Mouse (Mus musculus): ENCODE results near the gene Dlg2.

Dlg2 gene

DNA sequence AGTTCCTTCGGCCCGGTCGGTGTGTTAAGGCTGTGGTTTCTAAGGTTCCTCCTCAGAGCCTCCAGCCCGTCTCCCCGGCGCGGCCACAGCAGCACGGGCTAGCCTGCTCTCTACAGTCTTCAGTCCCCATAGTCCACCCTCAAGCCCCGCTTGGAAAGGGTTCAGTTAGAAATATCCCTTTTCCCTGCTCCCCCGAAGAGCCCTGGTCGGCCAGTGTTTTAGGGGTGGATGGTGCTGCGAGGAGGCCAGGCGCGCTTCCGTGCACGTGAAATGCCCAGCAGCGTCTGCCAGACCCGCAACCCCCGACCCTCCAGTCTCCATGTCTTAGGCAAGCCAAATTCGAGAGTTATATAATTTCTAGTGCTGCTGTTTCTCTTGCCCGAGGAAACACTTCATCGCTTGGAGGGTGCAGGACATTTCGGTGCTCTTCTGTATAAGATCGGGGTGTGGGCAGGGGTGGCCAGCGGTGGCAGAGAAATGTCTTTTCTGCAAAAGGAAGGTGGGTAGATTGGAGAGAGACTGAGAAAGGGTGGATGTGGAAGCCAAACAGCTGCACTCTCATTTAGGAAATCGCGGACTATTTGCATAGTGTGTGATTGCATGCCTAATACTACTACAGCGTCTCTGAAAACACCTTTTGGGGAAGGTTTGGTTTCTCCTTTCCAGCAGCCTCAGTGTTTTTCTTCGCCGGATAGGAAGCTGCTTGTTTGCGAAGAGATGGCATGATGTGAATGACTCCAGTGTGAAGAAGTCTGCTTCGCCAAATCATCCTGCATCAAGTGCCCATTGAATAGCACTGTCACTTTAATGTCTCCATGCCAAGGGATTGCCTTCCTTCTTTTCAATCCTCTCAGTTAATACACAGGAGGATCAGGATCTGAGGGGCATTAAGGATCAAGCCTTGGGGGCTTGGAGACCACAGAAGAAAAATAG is at the start of gene Dlg2:
TSS of gene Dlg2 (plus strand) at position 360 of the 933 bp plus-strand sequence.
- peak; percentile 44 for DNase-seq

DNA sequence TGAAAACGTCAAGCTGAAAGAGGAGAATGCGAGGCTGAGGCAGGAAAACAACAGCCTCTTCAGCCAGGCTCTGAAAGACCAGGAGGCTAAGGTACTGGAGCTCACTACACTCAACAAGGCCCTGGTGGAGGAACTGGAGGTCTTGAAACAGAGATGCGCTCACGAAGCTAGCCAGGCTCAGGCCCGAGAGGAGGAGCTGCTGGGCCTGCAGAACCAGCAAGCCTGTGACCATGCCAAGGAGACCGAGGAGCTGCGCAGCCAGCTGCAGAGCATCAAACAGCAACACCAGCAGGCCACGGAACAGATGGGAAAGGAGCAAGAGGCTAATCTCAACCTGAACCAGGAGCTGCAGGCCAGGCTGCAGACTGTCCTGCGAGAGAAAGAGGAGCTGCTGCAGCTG is 49.5 kb upstream of the Dlg2 start:
- no peak for DNase-seq

DNA sequence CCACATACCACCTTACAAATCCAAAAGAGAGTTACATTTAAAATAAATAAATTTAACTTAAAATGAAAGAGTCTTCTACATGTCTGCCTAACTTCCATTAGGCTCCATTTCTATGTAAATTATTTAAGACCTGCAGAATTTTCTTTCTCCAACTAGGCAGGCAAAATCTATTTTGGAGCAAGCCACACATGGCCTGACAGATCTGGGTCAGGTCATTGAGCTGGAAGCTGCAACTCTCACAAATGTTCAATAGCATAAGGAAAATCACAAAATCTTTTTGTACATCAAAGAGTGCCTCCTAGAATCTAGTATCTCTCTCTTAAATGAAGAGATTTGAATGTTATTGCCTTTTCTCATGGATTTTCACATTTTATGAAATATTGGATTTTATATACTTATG is 44.3 kb upstream of the Dlg2 start:
- DNase-seq, result no peak

DNA sequence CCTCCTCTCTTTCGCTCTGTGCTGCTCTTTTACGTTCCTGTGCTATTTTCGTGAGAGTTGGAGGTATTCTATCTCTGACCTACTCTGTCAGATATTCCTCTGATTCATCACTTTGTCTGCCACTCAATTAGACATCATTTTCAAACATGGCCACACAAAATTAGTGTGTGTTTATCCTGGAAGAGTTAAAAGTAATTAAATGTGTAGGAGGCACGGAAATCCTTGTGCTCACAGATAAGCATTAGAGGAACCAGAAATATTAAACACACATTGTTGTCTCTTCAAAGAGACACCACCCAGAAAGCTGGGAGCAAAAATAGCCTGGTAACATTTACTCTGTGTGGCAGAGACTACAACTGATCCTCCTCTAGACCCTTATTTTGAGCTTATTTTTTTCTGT is 36.4 kb upstream of the Dlg2 start:
- DNase-seq, result no peak

DNA sequence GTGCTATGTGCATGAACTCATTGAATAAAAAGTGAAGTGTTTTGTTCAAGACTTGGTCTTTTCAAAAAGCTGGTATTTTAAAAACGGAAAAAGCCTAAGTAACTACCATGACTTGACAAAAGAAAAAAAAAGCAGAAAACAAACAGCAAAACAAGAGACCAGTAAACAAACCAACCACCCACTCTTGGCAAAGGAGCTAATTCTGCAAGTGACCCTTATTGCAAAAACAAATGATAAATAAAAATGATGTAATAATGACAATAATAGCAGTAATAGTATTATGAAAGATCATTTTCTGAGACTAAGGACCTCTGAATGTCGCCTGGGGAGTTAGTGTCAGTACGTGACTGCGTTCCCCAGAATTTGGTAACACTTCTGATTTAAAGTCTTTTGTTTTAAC is 34.4 kb upstream of the Dlg2 start:
- DNase-seq, result no peak

DNA sequence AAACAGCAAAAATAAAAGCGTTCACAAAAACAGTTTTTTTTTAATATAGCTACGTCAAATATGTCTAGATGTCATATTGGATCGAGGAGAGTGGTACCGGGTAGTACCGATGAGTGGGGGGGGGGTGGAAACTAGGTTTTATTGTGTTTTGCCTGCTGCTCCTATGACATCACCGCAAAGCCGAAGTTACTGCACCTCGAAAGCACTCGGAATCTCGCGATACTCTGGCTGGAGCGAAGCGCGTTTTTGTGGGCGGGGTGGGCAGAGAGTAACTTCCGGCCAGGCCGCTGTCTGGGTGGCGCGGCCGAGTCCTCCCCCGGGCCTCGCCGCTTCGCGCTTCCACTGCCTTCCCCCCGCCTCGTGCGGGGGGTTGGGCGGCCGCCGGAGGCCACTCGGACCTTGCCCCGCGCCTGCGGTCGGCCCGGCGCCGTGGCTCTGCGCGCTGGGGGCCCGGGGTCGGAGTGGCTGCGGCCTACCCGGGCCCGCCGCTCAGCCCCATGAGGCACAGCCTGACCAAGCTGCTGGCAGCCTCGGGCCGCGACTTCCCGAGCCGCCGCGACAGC is 33.9 kb upstream of the Dlg2 start, which contains the start of gene Crebzf:
TSS of gene Crebzf (plus strand) at position 212 of the 563 bp plus-strand sequence.
- DNase-seq, result peak; percentile 98

DNA sequence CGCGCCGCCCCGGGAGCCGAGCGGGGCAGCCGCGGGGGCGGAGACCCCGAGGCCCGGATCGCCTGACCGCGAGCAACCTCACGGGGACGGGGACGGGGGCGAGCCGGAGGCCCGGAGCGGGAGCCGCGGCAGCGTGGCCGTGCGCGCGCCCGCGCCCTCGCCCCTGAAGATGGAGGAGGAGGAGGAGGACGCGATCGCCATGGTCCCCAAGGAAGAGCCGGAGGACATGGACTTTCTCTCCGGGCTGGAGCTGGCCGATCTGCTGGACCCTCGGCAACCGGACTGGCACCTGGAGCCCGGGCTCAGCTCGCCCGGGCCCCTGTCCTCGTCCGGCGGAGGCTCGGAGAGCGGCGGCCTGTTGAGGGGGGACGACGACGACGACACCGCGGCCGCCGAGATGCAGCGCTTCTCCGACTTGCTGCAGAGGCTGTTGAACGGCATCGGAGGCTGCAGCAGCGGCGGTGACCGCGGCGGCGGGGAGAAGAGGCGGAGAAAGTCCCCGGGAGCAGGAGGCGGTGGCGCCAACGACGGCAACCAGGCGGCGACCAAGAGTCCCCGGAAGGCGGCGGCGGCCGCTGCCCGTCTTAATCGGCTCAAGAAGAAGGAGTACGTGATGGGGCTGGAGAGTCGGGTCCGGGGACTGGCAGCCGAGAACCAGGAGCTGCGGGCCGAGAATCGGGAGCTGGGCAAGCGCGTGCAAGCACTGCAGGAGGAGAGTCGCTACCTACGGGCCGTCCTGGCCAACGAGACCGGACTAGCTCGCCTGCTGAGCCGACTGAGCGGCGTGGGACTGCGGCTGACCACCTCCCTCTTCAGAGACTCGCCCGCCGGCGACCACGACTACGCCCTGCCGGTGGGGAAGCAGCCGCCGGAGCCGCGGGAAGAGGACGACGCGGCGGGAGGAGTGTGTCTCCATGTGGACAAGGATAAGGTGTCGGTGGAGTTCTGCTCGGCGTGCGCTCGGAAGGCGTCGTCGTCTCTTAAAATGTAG is 33.1 kb upstream of the Dlg2 start:
- peak; percentile 63 for DNase-seq

DNA sequence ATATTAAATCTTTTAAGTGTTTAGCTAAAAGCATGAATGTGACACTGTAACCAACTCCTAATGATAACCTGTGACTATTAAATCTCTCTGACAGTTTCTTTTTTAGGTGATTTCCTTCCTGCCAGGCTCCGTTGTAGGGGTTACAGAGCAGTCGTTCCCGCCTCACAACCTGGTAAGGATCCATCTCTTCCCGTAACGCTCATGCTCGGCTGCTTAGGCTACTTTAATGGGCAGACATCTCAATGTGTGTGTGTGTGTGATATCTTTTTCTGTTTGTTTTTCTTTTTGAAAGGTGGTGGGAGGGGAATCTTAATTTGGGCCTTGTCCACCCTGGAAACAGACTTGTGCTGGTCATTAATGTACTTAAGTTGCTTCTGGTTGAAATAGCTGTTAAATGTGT is 32.3 kb upstream of the Dlg2 start:
- DNase-seq, result no peak

DNA sequence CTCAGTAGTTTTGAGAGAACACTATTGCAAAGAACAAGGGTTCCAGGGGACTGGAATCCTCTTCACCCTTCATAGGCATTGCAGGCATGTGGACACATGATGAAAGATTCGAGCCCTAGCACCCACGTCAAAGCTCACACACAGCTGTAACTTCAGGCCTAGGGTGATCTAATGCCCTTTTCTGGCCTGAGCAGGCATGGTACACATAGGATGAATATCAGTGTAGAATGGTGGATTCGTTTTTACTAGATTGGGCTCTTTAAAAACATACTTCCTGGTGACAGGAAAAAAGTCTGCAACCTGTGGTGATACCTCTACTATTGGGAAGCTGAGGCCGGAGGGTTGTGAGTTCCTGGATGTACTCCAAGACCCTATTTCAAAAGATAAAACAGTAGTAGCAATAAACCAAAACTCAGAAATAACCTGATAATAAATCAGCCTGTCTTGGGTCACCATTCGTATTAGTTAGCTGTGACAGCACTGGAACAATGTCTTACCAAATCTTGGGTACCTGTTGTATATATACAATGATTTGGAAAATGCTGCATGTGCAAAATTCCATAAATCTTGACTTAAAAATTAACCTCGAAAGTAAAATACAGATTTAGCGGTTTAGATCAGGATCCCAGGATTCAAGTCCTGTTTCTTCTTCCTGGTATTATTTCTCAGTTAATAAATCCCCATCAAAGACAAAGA is 20.2 kb upstream of the Dlg2 start:
- DNase-seq, result no peak

DNA sequence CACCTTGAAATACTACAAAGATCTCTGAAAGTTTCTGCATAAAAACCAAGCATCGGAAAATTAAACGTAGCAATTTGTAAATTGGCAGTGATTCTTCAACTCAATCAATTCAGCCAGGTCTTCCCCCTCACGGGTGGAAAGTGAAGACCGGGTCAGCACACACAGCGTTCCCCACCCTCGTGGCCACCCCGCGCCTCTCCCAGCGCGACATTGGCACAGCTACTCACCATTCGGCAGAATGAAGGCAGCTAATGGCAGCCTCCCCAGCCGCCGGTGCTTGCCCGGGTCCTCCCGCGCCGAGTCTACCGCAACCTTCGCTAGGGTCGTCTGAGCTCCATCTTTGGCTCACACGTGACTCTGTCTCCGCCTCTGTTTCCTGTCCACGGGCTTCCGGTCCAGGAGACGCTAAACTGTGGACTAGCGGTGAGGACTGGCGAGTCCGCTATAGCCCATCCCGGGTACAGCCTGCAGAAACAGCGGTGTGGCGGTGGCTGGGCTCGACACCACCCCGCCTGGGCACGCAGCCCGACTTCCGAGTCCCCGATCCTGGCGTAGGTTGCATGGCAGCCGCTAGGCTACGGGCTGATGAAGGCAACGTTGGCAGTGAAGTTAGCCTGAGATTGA is 19.5 kb upstream of the Dlg2 start, which contains the start of gene Tmem126a:
TSS of gene Tmem126a (minus strand) at position 385 of the 624 bp plus-strand sequence.
- DNase-seq, result peak; percentile 88

DNA sequence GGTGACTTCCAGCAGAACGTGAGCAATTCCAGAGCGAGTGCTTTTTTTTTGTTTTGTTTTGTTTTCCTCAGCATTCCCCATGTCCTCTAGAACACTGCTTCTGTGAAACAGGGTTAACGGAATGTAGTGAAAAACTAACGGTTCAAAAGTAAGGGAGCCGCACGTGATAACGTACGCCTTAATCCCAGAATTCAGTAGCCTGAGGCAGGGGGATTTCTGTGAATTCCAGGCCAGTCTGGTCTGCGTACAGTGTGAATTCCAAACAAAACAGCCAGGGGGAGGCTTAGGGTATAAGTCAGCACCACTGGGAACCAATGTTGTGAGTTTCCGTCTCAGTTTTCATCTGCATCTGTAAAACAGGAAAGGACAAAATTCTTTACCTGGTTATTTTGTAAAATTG is 19.0 kb upstream of the Dlg2 start:
- DNase-seq, result no peak

DNA sequence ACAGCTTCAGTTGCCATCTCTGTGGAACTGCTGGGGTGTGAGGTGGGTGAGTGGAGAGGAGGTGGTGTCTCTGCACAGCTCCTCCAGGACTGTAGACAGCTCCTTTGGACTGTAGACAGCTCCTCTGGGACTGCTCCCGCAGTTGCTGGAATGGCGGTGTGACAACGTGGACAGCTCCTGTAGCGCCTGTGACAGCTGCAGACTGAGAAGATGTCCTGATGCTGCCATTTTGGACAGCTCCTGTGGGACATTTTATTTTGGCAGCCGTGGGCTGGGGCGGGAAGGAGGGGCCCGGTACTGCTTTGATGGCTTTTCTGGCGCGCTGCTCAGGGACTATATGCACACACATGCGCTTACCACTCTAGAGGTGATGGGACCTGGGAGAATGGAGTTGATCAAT is 16.1 kb upstream of the Dlg2 start:
- no peak for DNase-seq

DNA sequence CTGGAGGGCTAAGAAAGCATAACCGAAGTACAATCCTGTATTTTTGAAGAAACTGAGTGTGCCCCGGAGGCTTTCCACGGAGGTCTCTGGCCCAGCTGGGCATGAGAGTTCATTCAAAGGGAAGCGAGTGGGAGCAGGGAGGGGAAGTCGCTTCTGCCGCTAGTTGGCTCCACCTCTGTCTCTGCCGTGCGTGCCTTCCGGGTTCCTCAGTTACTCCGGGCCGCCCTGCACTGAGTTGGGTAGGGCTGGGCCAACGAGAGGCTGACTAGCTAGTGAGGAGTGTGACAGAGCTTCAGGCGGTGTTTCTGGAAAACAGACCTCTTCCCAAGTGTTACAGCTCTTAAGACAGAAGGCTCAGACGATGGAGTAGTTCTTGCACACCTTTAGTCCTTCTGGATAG is 15.5 kb upstream of the Dlg2 start:
- no peak for DNase-seq

DNA sequence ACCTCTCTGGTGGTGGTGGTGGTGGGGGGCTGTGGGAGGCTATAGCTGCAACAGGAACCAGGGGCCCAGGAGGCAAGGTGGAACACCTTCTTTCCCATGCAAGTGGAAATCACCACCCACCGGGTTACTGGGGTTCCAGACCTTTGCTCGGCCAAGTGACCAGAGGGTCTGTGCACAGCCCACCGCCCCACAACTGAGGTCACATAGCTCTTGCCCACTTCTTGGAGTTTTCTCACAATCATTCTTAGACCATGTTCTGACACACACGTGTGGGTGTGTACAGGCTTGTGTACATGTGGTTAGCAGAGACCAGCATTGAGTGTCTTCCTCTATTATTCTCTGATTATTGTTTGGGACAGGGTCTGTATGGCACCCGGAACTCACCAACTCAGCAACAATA is 15.0 kb upstream of the Dlg2 start:
- DNase-seq, result no peak

DNA sequence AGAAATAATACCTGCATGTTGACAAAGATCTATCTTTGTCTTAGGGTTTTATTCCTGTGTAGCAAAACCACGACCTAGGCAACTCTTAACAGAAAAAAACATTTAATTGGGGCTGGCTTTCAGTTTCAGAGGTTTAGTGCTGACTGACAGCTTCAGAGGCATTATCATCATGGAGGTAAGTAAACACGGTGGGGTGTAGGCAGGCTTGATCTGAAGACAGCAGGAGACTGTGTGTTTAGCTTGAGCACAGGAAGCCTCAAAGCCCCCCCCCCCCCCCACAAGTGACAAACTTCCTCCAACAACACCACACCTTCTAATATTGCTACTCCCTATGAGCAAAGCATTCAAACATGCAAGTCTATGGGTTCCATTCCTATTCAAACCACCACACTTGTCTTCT is 3.0 kb upstream of the Dlg2 start:
- no peak for DNase-seq

DNA sequence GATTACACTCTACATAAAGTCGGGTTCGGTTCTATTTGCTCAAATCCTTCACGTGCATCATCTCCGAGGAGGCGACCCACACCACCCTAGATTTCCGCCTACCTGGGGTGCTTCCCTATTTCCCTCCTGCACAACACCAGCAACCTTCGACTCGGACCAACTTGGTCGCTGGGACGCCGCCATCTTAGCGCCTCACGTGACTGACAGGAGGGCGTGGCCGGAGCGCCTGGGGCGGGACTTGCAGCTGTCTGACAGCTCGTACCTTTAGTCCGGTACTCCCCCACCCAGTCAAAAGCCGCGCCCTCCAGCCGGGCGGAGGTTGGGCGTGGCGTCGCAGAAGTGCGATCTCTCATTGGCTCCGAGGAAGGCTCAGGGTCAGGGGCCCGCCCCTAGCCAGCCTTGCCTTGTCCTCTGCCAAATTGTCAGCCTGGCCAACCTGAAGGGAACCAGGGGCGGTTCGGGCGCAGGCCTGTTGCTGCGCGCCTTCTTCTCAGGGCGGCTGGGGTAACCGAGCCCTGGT is 619 bp upstream of the Dlg2 start, which contains the start of gene Tmem126b:
TSS of gene Tmem126b (minus strand) at position 209 of the 520 bp plus-strand sequence.
- peak; percentile 99 for DNase-seq

DNA sequence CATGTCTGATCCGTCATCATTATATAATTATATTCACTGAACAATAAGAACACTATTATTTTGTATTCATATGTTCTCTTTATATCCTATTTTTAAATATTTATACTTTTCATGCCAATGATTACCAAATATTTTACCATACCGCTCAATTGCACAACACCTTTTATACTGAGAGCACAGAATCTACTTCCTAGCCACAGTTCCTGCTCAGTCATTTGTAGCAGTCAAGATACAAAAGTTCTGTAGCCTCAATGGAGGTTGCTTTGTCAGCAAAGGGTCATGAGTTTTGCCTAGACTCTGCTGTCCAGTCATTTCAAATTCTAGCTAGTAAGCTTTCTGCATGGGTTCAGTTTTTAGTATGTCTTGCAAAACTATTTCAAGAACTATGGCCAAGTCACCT is 6.1 kb downstream of the Dlg2 start:
- DNase-seq, result no peak

DNA sequence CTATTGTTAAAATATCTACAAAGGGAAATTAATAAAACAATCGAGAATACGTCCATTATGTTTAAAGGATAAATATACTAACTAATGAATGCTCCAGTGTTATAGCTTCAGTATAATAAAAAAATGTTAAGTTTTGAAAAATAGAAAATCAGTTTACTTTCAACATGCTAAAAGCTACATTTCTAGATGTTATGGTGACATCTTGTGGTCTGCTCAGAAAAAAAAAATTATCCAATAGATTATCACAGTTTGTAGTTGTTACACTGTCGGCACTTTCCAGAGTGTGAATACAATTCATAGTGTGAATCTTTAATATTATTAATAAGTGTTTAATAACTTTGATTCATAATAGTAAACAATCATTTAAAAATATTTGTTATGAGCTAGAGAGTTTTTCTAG is 31.7 kb downstream of the Dlg2 start:
- no peak for DNase-seq

DNA sequence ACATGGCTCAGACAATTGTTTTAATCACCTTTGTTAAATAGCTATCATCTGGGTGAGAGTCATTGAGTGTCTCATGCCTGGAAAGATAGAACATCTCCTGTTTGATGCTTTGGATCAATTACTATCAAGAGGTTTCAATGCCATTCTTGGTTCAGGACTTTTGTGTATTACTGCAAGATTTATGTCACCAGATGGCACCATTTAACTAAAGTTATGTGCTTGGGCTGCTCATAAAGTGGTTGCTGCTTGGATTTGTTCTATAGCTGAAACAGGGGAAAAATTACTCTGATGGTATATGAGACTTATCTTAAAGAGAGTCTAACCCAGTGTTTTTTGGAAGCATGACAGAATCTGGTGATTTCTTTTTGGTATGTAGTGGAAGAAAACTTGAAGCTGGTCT is 35.8 kb downstream of the Dlg2 start:
- DNase-seq, result peak; percentile 4

DNA sequence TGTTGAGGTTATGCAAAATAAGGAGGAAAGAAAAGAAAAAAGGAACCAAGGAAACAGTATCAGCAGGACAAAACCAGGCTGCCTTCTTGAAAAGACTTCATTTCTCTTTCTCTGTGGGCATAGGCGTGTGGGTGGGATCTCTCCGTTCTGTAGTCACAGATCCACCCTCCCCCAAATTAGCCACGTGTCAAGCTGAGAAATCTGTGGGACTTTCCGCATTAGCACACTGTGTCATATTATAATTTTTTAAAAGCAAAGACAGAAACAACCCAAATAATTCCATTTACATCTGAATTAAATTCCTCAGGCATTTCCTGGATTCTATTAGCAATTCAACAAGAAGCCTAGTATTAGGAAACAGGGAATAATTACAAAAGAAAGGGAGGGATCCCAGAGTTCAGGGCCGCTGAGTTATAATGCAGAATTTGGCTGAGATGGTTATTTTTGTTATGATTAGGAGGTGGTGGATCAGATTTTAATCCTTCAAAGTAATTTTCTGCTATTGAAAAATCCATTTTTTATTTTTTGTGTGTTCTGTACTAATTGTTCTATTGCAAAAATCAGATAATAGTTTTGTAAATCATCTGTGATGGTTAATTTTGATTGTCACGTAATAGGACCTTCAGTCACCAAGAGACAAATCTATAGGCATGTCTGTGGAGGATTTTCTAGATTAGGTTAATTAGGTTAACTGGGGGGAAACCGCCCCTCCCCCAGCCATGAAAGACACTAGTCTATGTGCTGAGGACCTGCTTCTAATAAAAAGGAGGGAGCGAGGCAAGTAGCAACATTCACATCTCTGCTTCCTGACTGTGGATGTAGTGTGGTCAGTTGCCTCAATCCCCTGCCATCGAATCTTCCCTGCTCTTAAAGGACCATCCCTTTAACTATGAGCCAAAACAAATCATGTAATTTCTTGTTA is 63.3 kb downstream of the Dlg2 start:
- peak; percentile 39 for DNase-seq

All from layer of hippocampus, adult 9-11 months (tissue).